Mouse (Mus musculus) midbrain, embryonic 16.5 days (tissue): ENCODE results near the gene 1500009L16Rik. TPM values are rescaled to one million over a fixed set of nuclear protein-coding genes. Genes with fewer than 3 reads are reported as not detected.

Experiments
- ATAC-seq: fragments of 200-750 bp; cut with Nextera tagmentation; 2 replicates; pipeline ENCODE4 v1.8.0; 2017; ENCODE audit warnings: moderate TSS enrichment
- H3K27ac ChIP-seq: fragments of 300-500 bp; sonication (generic); 2 replicates; pipeline ENCODE4 v1.5.1; 2014; ENCODE audit warnings: mild to moderate bottlenecking, low read length, mixed read lengths
- H3K27me3 ChIP-seq: fragments of 300-500 bp; sonication (generic); 2 replicates; pipeline ENCODE4 v1.6.1; 2014; ENCODE audit warnings: low read depth, low read length, mixed read lengths; ENCODE audit not compliant: control insufficient read depth, insufficient read depth
- H3K36me3 ChIP-seq: fragments of 300-500 bp; sonication (generic); 2 replicates; pipeline ENCODE4 v1.6.1; 2014; ENCODE audit warnings: mild to moderate bottlenecking, low read length, moderate library complexity, mixed read lengths; ENCODE audit not compliant: control insufficient read depth, insufficient read depth
- H3K4me1 ChIP-seq: fragments of 300-500 bp; sonication (generic); 2 replicates; pipeline ENCODE4 v1.6.1; 2014; ENCODE audit warnings: mild to moderate bottlenecking, low read length, mixed read lengths; ENCODE audit not compliant: control insufficient read depth, insufficient read depth
- H3K4me2 ChIP-seq: fragments of 300-500 bp; sonication (generic); 2 replicates; pipeline ENCODE4 v1.6.1; 2014; ENCODE audit warnings: mild to moderate bottlenecking, low read length, mixed read lengths
- H3K4me3 ChIP-seq: fragments of 300-500 bp; sonication (generic); 2 replicates; pipeline ENCODE4 v1.5.1; 2014; ENCODE audit warnings: low read depth, mild to moderate bottlenecking, low read length, moderate library complexity, mixed read lengths
- H3K9ac ChIP-seq: fragments of 300-500 bp; sonication (generic); 2 replicates; pipeline ENCODE4 v1.6.1; 2014; ENCODE audit warnings: low read depth, low read length, mixed read lengths
- H3K9me3 ChIP-seq: fragments of 300-500 bp; sonication (generic); replicated peaks from 2 replicates; pipeline ENCODE4 v1.6.1; 2014; ENCODE audit warnings: mild to moderate bottlenecking, low read length, mixed read lengths; ENCODE audit not compliant: control insufficient read depth, poor library complexity, severe bottlenecking
- WGBS: fragments of 180-500 bp; shearing (Covaris S2); extraction: QIAGEN DNeasy Blood & Tissue Kit; methylation state at CpG from one replicate; pipeline ENCODE4 v1.1.7; 2014; 5-methylcytosine and 5-hydroxymethylcytosine counted together
- polyA plus RNA-seq: library from polyadenylated mRNA; unstranded; fragments of >200 nt; fragmentation: Nextera tagmentation; extraction: Ambion mirVana; gene quantifications from 2 replicates; pipeline ENCODE4 v1.2.1, GENCODE M21; 2015

1500009L16Rik gene
- polyA plus RNA-seq, 1 experiment from 2014 or later, result 102 TPM

GRCm38 (mm10) chr10:83781854-83782253 is 59.2 kb downstream of the 1500009L16Rik start:
- Histone ChIP-seq H3K36me3 (no peaks in the 10 kb centered on the region), H3K9me3 (no peaks in the 10 kb centered on the region), H3K27me3 (no peaks in the 10 kb centered on the region), H3K4me1 (no peaks in the 10 kb centered on the region), H3K4me2 (no peak overlapping the region), H3K4me3 (no peak overlapping the region), H3K27ac (no peak overlapping the region), H3K9ac (no peak overlapping the region)
- no peak for ATAC-seq
- 87% methylated on average over 4 of the region's 4 CpGs for WGBS

DNA sequence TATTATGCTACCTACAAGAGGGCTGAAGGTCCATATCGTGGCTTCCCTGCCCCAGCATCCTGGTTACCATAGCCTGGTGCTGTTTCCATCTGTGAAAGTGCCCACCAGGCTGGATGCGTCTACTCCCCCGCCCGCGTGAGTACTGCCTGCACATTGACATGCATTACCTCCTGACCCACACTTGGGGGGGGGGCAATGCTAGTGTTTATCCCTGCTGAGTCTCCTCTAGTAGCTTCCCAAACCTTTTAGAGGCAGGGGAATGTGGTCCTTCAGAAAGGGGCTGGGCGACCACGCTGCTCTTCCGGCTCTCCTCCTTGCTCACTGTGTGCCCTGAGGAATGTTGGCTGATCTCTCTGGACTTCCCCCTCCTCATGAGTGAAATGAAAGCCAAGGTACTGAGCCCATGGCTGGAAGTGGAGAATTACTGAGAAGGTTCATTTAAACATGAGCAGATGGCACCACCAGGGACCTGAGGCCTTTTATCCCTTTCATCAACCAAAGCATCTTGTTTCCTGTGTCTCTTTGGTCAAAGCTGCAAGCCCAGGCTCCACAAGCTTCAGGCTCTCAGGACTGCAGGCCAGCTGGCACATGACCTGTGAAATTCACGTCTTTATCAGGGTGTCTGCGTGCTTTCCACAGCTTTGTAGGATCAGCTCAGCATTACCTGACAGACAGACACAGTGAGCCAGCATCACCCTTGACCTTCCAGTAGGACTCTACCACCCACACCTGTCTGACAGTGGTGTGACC is 59.9 kb downstream of the 1500009L16Rik start:
- 85% methylated on average over 10 of the region's 10 CpGs for WGBS

DNA sequence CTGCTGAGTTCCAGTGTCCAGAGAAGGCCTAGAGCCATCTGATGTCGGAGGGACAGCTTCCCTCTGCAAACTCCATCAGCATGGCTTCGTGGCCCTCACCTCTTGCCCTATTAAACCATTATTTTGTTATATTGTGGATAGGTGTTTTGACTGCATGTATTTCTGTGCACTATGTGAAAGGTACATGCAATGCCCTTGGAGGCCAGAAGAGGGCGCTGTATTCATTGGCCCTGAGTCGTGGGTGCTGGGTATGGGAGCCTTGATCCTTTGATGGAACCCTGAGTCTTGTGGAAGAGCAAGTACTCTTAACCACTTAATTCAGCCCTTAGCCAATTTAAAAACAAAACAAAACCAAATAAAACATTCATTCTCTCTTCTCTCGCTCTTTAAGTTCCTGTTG is 62.3 kb downstream of the 1500009L16Rik start:
- no peaks in the 10 kb centered on the region for H3K27me3 ChIP-seq
- H3K27ac ChIP-seq, result no peak overlapping the region
- WGBS, result 42% methylated on average over 5 of the region's 5 CpGs
- H3K4me2 ChIP-seq, result no peak overlapping the region
- H3K9ac ChIP-seq, result no peak overlapping the region
- no peaks in the 10 kb centered on the region for H3K36me3 ChIP-seq
- no peaks in the 10 kb centered on the region for H3K9me3 ChIP-seq
- no peak for ATAC-seq
- no peaks in the 10 kb centered on the region for H3K4me1 ChIP-seq
- H3K4me3 ChIP-seq, result no peak overlapping the region

More for the DNA sequence above, 59.9 kb downstream of the 1500009L16Rik start:
- Histone ChIP-seq H3K4me3 (no peak overlapping the region), H3K27ac (no peak overlapping the region), H3K36me3 (no peaks in the 10 kb centered on the region), H3K9ac (no peak overlapping the region), H3K27me3 (no peaks in the 10 kb centered on the region), H3K9me3 (no peaks in the 10 kb centered on the region), H3K4me1 (no peaks in the 10 kb centered on the region), H3K4me2 (no peak overlapping the region)
- ATAC-seq, result no peak

DNA sequence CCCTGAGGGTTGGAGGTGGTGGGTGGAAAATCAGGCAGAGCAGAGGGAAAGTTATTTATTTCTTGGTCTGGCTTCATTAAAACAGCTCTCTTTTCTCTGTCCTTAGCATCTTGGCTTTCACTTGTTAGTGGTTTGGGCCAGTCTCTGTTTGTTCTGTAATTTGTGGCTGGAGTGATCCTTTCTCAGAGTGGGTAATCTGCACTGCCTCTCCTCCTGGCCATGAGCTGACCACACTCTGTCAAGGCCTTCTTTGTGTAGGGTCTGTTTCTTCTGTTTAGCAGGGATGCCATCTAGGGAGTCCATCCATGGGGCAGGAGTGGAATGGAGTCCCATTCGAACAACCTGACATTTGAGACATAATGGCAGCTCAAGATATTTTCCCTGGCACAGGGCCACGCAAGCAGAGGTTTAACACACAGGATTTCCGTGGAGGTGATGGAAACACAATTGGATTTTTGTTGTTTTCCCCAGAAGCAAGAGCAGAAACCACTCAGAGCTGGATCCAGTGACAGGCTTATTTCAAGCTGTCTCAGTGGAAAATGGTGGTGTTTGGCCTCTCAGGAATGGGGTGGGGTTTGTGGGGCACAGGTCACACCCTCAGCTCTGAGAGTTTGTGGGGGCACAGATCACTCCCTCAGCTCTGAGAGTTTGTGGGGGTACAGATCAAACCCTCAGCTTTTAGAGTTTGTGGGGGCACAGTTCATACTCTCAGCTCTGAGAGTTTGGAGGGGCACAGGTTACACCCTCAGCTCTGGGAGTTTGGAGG is 63.1 kb downstream of the 1500009L16Rik start:
- H3K27ac ChIP-seq, result no peak overlapping the region
- no peaks in the 10 kb centered on the region for H3K36me3 ChIP-seq
- H3K4me3 ChIP-seq, result no peak overlapping the region
- 68% methylated on average over 3 of the region's 3 CpGs for WGBS
- no peaks in the 10 kb centered on the region for H3K9me3 ChIP-seq
- H3K4me1 ChIP-seq, result no peaks in the 10 kb centered on the region
- H3K27me3 ChIP-seq, result no peaks in the 10 kb centered on the region
- no peak for ATAC-seq
- H3K4me2 ChIP-seq, result no peak overlapping the region
- H3K9ac ChIP-seq, result no peak overlapping the region

GRCm38 (mm10) chr10:83795088-83795487 is 72.4 kb downstream of the 1500009L16Rik start:
- Histone ChIP-seq H3K4me1 (no peaks in the 10 kb centered on the region), H3K27me3 (no peaks in the 10 kb centered on the region), H3K9ac (no peak overlapping the region), H3K4me2 (no peak overlapping the region), H3K9me3 (no peaks in the 10 kb centered on the region), H3K36me3 (no peaks in the 10 kb centered on the region), H3K27ac (no peak overlapping the region), H3K4me3 (no peak overlapping the region)
- ATAC-seq, result no peak

DNA sequence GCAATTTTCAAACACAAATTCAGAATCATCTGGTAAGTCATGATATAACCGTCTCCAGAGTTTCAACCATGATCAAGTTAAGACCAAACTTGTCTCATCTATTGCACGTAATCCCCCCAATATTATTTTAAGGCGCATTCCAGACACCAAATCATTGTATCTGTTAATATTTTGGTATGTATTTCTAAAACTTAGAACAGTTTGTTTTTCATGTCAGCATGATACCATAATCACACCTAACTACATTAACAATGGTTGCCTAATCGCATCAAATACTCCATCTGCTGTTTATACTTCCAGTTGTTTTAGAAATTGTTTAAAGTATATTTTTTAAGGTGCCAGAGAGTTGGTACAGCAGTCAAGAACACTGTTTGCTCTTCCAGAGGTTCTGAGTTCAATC is 72.8 kb downstream of the 1500009L16Rik start:
- no peaks in the 10 kb centered on the region for H3K27me3 ChIP-seq
- no peak overlapping the region for H3K4me2 ChIP-seq
- H3K9me3 ChIP-seq, result no peaks in the 10 kb centered on the region
- no peak overlapping the region for H3K9ac ChIP-seq
- H3K36me3 ChIP-seq, result no peaks in the 10 kb centered on the region
- H3K4me1 ChIP-seq, result no peaks in the 10 kb centered on the region
- no peak overlapping the region for H3K4me3 ChIP-seq
- ATAC-seq, result no peak
- H3K27ac ChIP-seq, result no peak overlapping the region
- 94% methylated on average over 4 of the region's 4 CpGs for WGBS

- Histone ChIP-seq H3K9me3 (no peaks in the 10 kb centered on the region), H3K9ac (no peak overlapping the region), H3K27me3 (no peaks in the 10 kb centered on the region), H3K4me1 (peaks cover 7% of the 10 kb centered on the region), H3K4me3 (no peak overlapping the region), H3K36me3 (no peaks in the 10 kb centered on the region), H3K4me2 (no peak overlapping the region), H3K27ac (no peak overlapping the region)
- no peak for ATAC-seq
- 60% methylated on average over 6 of the region's 6 CpGs for WGBS
Measured at GRCm38 (mm10) chr10:83804021-83804420, 81.4 kb downstream of the 1500009L16Rik start.

- H3K27me3 ChIP-seq, result no peaks in the 10 kb centered on the region
- H3K4me2 ChIP-seq, result no peak overlapping the region
- no peak overlapping the region for H3K4me3 ChIP-seq
- no peak overlapping the region for H3K9ac ChIP-seq
- ATAC-seq, result peak; percentile 48
- H3K36me3 ChIP-seq, result no peaks in the 10 kb centered on the region
- 31% methylated on average over 11 of the region's 11 CpGs for WGBS
- 0 out of 2 replicates have a peak overlapping the region, but pooled peaks have one; percentile 11 for H3K27ac ChIP-seq
- no peaks in the 10 kb centered on the region for H3K9me3 ChIP-seq
- H3K4me1 ChIP-seq, result peaks cover 7% of the 10 kb centered on the region
Measured at GRCm38 (mm10) chr10:83805201-83805718, 82.6 kb downstream of the 1500009L16Rik start.

DNA sequence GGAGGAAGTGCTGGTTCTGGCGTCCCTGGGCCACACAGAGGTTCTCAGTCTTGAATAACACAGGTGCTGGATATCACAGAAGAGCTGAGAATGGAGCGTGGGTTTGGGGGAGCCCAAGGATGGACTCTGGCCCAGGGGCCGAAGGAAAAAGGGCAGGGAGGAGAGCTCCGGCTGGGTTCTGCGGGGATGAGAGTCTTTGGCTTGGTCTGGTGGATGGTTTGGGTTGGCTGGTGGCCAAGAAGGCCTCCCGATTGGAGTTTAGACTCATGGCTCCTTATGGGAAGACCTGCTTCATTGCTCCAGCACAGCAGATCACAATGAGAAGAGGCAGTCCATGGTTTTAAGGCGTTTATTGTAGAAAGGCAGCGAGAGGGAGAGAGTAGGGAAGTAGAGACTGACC is 84.6 kb downstream of the 1500009L16Rik start:
- H3K9me3 ChIP-seq, result no peaks in the 10 kb centered on the region
- H3K4me1 ChIP-seq, result peaks cover 7% of the 10 kb centered on the region
- WGBS, result 82% methylated on average over 8 of the region's 8 CpGs
- no peak for ATAC-seq
- no peaks in the 10 kb centered on the region for H3K36me3 ChIP-seq
- H3K27ac ChIP-seq, result no peak overlapping the region
- no peak overlapping the region for H3K4me3 ChIP-seq
- no peak overlapping the region for H3K9ac ChIP-seq
- no peaks in the 10 kb centered on the region for H3K27me3 ChIP-seq
- H3K4me2 ChIP-seq, result no peak overlapping the region
